Mouse (Mus musculus) erythroblast, embryonic 14.5 days (primary cell): ENCODE measurements around the gene Mastl. TPM values are rescaled to one million over a fixed set of nuclear protein-coding genes. Genes with fewer than 3 reads are reported as not detected.

Experiments used
- H3K27me3 ChIP-seq: 2 replicates; pipeline ENCODE4 v1.6.1; 2012; ENCODE audit warnings: inconsistent platforms; ENCODE audit not compliant: control insufficient read depth
- H3K36me3 ChIP-seq: 2 replicates; pipeline ENCODE4 v1.6.1; 2012; ENCODE audit warnings: mild to moderate bottlenecking, inconsistent platforms; ENCODE audit not compliant: control insufficient read depth
- H3K4me1 ChIP-seq: 2 replicates; pipeline ENCODE4 v1.6.1; 2012; ENCODE audit warnings: inconsistent platforms; ENCODE audit not compliant: control insufficient read depth
- H3K4me3 ChIP-seq: replicated peaks from 2 replicates; pipeline ENCODE3; 2012; ENCODE audit warnings: moderate library complexity, mild to moderate bottlenecking, inconsistent platforms
- H3K9me3 ChIP-seq: 2 replicates; pipeline ENCODE4 v1.6.1; 2012; ENCODE audit warnings: low read length, inconsistent platforms, mixed read lengths; ENCODE audit not compliant: control insufficient read depth
- GATA1 ChIP-seq: IDR thresholded peaks from 2 replicates; pipeline ENCODE4 v1.6.1; 2012; ENCODE audit warnings: low read length, inconsistent platforms, mixed read lengths
- TAL1 ChIP-seq: IDR thresholded peaks from 3 replicates; pipeline ENCODE4 v1.6.1; 2012; ENCODE audit warnings: low read length, inconsistent platforms, mixed read lengths
- polyA plus RNA-seq: library from polyadenylated mRNA; stranded (reverse); fragments of >175 nt; gene quantifications from 2 replicates; pipeline ENCODE4 v1.2.3, GENCODE M21; 2012

Mastl gene
- polyA plus RNA-seq: 0.13 and 0.34 TPM in 2 replicates

GRCm38 (mm10) chr2:23155777-23156607 is at the start of gene Mastl, which contains the start of gene Yme1l1:
Gene Mastl (minus strand): TSS chr2:23156024.
Gene Yme1l1 (plus strand): TSS chr2:23156369.
- Histone ChIP-seq H3K27me3 (no peaks in the 10 kb centered on the region), H3K4me1 (peaks cover 52% of the 10 kb centered on the region), H3K36me3 (peaks cover 29% of the 10 kb centered on the region), H3K9me3 (no peaks in the 10 kb centered on the region), H3K4me3 (peak within 1 kb of the TSS; percentile 74)
- TF ChIP-seq GATA1: no peak
- TF ChIP-seq TAL1: no peak

- TF ChIP-seq TAL1: no peak
- no peak for TF ChIP-seq GATA1
These were observed 47.3 kb upstream of the Mastl start for GRCm38 (mm10) chr2:23202900-23203670.

GRCm38 (mm10) chr2:23201034-23201433 is 45.2 kb upstream of the Mastl start:
- Histone ChIP-seq H3K9me3 (no peaks in the 10 kb centered on the region), H3K27me3 (no peaks in the 10 kb centered on the region), H3K4me3 (no peak overlapping the region), H3K36me3 (peaks cover 40% of the 10 kb centered on the region), H3K4me1 (peaks cover 2% of the 10 kb centered on the region; the same call in 1 of the 2 replicates)
- TF ChIP-seq GATA1 (no peak), TAL1 (no peak)

More at GRCm38 (mm10) chr2:23202900-23203670, 47.3 kb upstream of the Mastl start:
- Histone ChIP-seq H3K4me3 (no peak overlapping the region), H3K36me3 (peaks cover 23% of the 10 kb centered on the region), H3K9me3 (no peaks in the 10 kb centered on the region), H3K27me3 (no peaks in the 10 kb centered on the region), H3K4me1 (peaks cover 2% of the 10 kb centered on the region; the same call in 1 of the 2 replicates)

DNA sequence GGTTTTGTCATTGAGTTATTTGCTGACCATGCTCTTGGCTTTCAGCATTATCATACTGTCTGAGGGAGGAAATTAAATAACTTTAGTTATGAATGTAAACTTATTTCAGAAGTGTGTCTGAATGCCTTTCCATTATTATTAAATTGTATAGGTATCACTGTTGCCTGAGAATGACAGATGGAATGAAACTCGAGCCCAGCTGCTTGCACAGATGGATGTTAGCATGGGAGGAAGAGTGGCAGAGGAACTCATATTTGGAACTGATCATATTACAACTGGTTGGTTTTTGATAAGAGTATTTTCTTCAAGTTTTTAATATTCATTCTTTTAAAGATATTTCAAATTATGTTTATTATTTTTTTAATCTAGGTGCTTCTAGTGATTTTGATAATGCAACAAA is 38.5 kb upstream of the Mastl start:
- Histone ChIP-seq H3K36me3 (peaks cover 91% of the 10 kb centered on the region), H3K27me3 (no peaks in the 10 kb centered on the region), H3K4me3 (no peak overlapping the region), H3K4me1 (no peaks in the 10 kb centered on the region), H3K9me3 (no peaks in the 10 kb centered on the region)
- no peak for TF ChIP-seq GATA1
- TF ChIP-seq TAL1: no peak

DNA sequence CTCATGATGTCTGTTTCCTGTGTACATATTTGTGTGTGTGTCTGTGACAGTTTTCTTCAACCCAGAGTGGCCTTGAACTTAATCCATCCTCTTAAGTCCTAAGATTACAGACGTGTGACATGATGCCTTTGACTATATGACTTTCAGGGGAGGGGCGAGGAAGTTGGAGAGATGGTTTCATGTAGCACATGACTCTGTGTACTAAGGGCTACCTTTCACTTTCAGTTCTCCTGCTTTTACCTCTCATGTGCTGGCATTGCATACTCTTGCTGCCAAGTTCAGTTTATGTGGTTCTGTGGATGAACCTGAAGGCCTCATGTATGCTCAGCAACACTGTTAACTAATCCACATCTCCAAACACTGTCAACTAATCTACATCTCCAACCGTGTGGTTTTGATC is 16.5 kb upstream of the Mastl start:
- peaks cover 91% of the 10 kb centered on the region for H3K36me3 ChIP-seq
- TF ChIP-seq TAL1 (no peak), GATA1 (no peak)

GRCm38 (mm10) chr2:23156608-23157081 is 821 bp upstream of the Mastl start:
- Histone ChIP-seq H3K27me3 (no peaks in the 10 kb centered on the region), H3K4me3 (peak overlapping the region; percentile 74), H3K36me3 (peaks cover 30% of the 10 kb centered on the region), H3K4me1 (peaks cover 52% of the 10 kb centered on the region), H3K9me3 (no peaks in the 10 kb centered on the region)
- TF ChIP-seq GATA1 (no peak), TAL1 (no peak)

More for the DNA sequence above, 16.5 kb upstream of the Mastl start:
- no peaks in the 10 kb centered on the region for H3K9me3 ChIP-seq
- H3K4me1 ChIP-seq: no peaks in the 10 kb centered on the region
- no peaks in the 10 kb centered on the region for H3K27me3 ChIP-seq
- H3K4me3 ChIP-seq: no peak overlapping the region

- Histone ChIP-seq H3K4me3 (peak overlapping the region; percentile 74), H3K4me1 (peaks cover 52% of the 10 kb centered on the region), H3K36me3 (peaks cover 34% of the 10 kb centered on the region), H3K27me3 (no peaks in the 10 kb centered on the region), H3K9me3 (no peaks in the 10 kb centered on the region)
- TF ChIP-seq GATA1: no peak
- no peak for TF ChIP-seq TAL1
These were observed 614 bp downstream of the Mastl start for GRCm38 (mm10) chr2:23155199-23155621.

DNA sequence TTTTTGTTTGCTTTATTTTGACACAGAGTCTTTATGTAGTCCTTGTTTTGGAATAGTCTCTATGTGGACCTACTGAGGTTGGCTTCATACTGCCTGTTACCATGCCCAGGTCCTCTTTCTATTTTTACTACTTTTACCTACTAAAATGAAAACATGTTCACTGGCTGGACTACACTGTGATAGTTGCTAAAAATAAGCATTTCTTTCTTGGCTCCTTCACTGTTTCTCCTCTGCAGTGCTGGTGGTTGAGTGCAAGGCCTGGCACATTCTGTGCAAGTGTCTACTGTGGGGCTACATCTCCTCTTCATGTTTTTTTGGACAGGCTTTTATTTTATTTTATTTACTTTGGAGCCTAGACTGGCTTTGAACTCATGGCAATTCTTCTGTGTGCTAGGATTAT is 36.3 kb downstream of the Mastl start:
- Histone ChIP-seq H3K36me3 (peaks cover 63% of the 10 kb centered on the region), H3K4me3 (no peak overlapping the region), H3K4me1 (no peaks in the 10 kb centered on the region), H3K27me3 (no peaks in the 10 kb centered on the region), H3K9me3 (no peaks in the 10 kb centered on the region)
- TF ChIP-seq TAL1 (no peak), GATA1 (no peak)

GRCm38 (mm10) chr2:23102266-23102665 is 53.6 kb downstream of the Mastl start:
- TF ChIP-seq GATA1: no peak
- H3K4me3 ChIP-seq: no peak overlapping the region
- no peaks in the 10 kb centered on the region for H3K9me3 ChIP-seq
- H3K27me3 ChIP-seq: no peaks in the 10 kb centered on the region
- no peaks in the 10 kb centered on the region for H3K4me1 ChIP-seq
- peaks cover 9% of the 10 kb centered on the region for H3K36me3 ChIP-seq
